Mouse (Mus musculus) thymus, adult 2 months (tissue): Measurements from ENCODE around the gene Gm26938.

Experiments used
- CTCF ChIP-seq: fragments of 200-500 bp; IDR thresholded peaks from 2 replicates; pipeline ENCODE4 v1.5.1; 2012; ENCODE audit warnings: mild to moderate bottlenecking, control low read depth, low read length, moderate library complexity, borderline replicate concordance; ENCODE audit not compliant: control insufficient read depth, poor library complexity, insufficient read depth; ENCODE audit errors: extremely low read depth
- POLR2A ChIP-seq: fragments of 200-500 bp; IDR thresholded peaks from 2 replicates; pipeline ENCODE4 v1.6.1; 2012; ENCODE audit warnings: mild to moderate bottlenecking, low read length, control low read depth, moderate library complexity; ENCODE audit not compliant: control insufficient read depth, poor library complexity, insufficient read depth; ENCODE audit errors: extremely low read depth

DNA sequence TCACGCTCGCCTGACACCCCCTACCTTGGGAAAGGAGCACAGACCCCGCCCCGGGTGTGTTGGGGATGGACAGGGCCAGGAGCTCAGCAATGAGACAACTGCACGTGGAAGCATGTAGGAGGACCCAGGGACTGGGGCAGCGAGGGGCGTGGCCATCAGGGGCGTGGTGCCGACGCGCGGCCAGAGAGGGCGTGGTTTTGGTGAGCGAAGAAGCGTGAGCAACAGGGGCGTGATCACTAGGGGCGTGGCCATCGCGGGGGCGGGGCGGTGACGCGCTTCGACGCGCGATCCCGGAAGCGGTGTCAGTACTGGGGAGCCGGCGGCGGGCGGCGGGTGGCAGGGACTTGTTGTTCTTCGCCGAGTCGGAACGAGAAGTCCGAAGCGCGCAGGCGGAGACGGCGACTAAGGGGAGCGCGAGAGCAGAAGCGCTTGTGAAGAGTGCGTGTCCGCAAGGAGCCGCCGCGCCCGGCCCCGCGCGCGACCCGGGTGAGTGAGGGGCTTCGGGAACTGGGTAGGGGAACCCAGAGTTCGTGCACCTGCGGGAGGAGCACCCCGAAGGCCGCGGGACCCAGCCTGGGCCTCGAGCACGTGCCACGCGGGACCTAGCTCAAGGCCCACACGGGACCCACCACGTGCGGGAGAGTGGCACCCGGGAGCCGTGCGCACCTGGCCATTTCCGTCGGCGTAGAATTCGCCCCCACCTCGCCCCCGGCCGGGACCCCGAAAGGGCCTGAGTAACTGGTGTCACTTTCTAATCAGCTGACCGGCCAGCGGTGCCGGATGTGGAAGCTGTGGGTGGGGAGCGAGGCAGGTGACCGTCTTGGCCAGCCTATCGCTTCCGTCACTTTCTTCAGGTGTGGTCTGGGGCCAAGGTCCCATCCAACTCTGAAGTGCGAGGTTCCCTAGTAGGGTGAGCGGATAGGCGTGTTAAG, 34.7 kb downstream of the Gm26938 start, which contains the start of gene Mafk:
- TF ChIP-seq CTCF (peak; percentile 28; the same call in 1 of the 2 replicates), POLR2A (peak; percentile 99)
